Mouse (Mus musculus) intestine, postnatal 0 days (tissue): ENCODE measurements at regions not wholly inside any gene's neighbourhood (a gene's known extent, or its start where the extent isn't known, plus 50 kb on each side); places are given as distances from the start of the nearest gene placed in this dataset.

ENCODE experiments used
- ATAC-seq: fragments of 200-750 bp; cut with Nextera tagmentation; 2 replicates; pipeline ENCODE4 v1.8.0; 2017; ENCODE audit warnings: mild to moderate bottlenecking, moderate TSS enrichment, moderate library complexity
- H3K27ac ChIP-seq: fragments of 300-500 bp; sonication (generic); 2 replicates; pipeline ENCODE4 v1.5.1; 2014; ENCODE audit warnings: mild to moderate bottlenecking, low read depth, low read length, moderate library complexity
- H3K27me3 ChIP-seq: fragments of 300-500 bp; sonication (generic); replicated peaks from 2 replicates; pipeline ENCODE4 v1.6.1; 2014; ENCODE audit warnings: low read length, mixed read lengths; ENCODE audit not compliant: control insufficient read depth, insufficient read depth
- H3K36me3 ChIP-seq: fragments of 300-500 bp; sonication (generic); 2 replicates; pipeline ENCODE4 v1.6.1; 2014; ENCODE audit warnings: mild to moderate bottlenecking, moderate library complexity; ENCODE audit not compliant: control insufficient read depth, insufficient read depth
- H3K4me1 ChIP-seq: fragments of 300-500 bp; sonication (generic); replicated peaks from 2 replicates; pipeline ENCODE4 v1.6.1; 2014; ENCODE audit warnings: antibody characterized with exemption, low read length, mixed read lengths; ENCODE audit not compliant: control insufficient read depth, insufficient read depth
- H3K4me2 ChIP-seq: fragments of 300-500 bp; sonication (generic); replicated peaks from 2 replicates; pipeline ENCODE4 v1.6.1; 2014; ENCODE audit warnings: low read depth, mild to moderate bottlenecking, moderate library complexity
- H3K4me3 ChIP-seq: fragments of 300-500 bp; sonication (generic); 2 replicates; pipeline ENCODE4 v1.5.1; 2014; ENCODE audit warnings: low read depth, low read length
- H3K9ac ChIP-seq: fragments of 300-500 bp; sonication (generic); 2 replicates; pipeline ENCODE4 v1.6.1; 2014; ENCODE audit warnings: mild to moderate bottlenecking, low read depth, low read length
- H3K9me3 ChIP-seq: fragments of 300-500 bp; sonication (generic); 2 replicates; pipeline ENCODE4 v1.6.1; 2016; ENCODE audit warnings: mixed run types; ENCODE audit not compliant: control insufficient read depth
- CTCF ChIP-seq: sonication (generic); IDR thresholded peaks from 2 replicates; pipeline ENCODE4 v1.5.1; 2016; ENCODE audit warnings: low read depth, mild to moderate bottlenecking, control low read depth, antibody characterized with exemption, moderate library complexity
- WGBS: fragments of 180-500 bp; shearing (Covaris S2); extraction: QIAGEN DNeasy Blood & Tissue Kit; methylation state at CpG from one replicate; pipeline ENCODE4 v1.1.7; 2014; 5-methylcytosine and 5-hydroxymethylcytosine counted together

- no peaks in the 10 kb centered on the region for H3K36me3 ChIP-seq
- no peaks in the 10 kb centered on the region for H3K27me3 ChIP-seq
- H3K9ac ChIP-seq: no peak overlapping the region
- no peaks in the 10 kb centered on the region for H3K4me1 ChIP-seq
- H3K9me3 ChIP-seq: no peaks in the 10 kb centered on the region
- TF ChIP-seq CTCF: no peak
- no peak overlapping the region for H3K27ac ChIP-seq
- H3K4me2 ChIP-seq: no peak overlapping the region
- 44% methylated on average over 7 of the region's 7 CpGs for WGBS
- no peak overlapping the region for H3K4me3 ChIP-seq
- no peak for ATAC-seq
Measured at GRCm38 (mm10) chr3:139802716-139803710, 597.5 kb downstream of the Stpg2 start.

- ATAC-seq: no peak
- no peaks in the 10 kb centered on the region for H3K36me3 ChIP-seq
- no peak overlapping the region for H3K9ac ChIP-seq
- H3K4me3 ChIP-seq: no peak overlapping the region
- H3K4me1 ChIP-seq: no peaks in the 10 kb centered on the region
- no peak for TF ChIP-seq CTCF
- H3K27ac ChIP-seq: no peak overlapping the region
- H3K9me3 ChIP-seq: no peaks in the 10 kb centered on the region
- 72% methylated on average over 10 of the region's 10 CpGs for WGBS
- no peaks in the 10 kb centered on the region for H3K27me3 ChIP-seq
- H3K4me2 ChIP-seq: no peak overlapping the region
Measured at GRCm38 (mm10) chr3:139828014-139828413, 622.5 kb downstream of the Stpg2 start.

- Histone ChIP-seq H3K27me3 (no peaks in the 10 kb centered on the region), H3K36me3 (no peaks in the 10 kb centered on the region), H3K4me1 (no peaks in the 10 kb centered on the region), H3K4me3 (no peak overlapping the region), H3K4me2 (no peak overlapping the region), H3K9ac (no peak overlapping the region), H3K9me3 (no peaks in the 10 kb centered on the region), H3K27ac (no peak overlapping the region)
- no peak for TF ChIP-seq CTCF
- no peak for ATAC-seq
- WGBS: 51% methylated on average over 2 of the region's 2 CpGs
Measured at GRCm38 (mm10) chr3:139828581-139828980, 623.1 kb downstream of the Stpg2 start.

- no peak overlapping the region for H3K4me3 ChIP-seq
- 85% methylated on average over 5 of the region's 5 CpGs for WGBS
- no peak overlapping the region for H3K27ac ChIP-seq
- no peak for ATAC-seq
- H3K27me3 ChIP-seq: no peaks in the 10 kb centered on the region
- no peak overlapping the region for H3K4me2 ChIP-seq
- H3K9me3 ChIP-seq: no peaks in the 10 kb centered on the region
- H3K4me1 ChIP-seq: no peaks in the 10 kb centered on the region
- H3K9ac ChIP-seq: no peak overlapping the region
- no peaks in the 10 kb centered on the region for H3K36me3 ChIP-seq
- no peak for TF ChIP-seq CTCF
Measured at GRCm38 (mm10) chr3:139832599-139832998, 627.1 kb downstream of the Stpg2 start.

GRCm38 (mm10) chr3:139842015-139842414 lies 636.5 kb downstream of the Stpg2 start:
- H3K4me3 ChIP-seq: no peak overlapping the region
- WGBS: 87% methylated on average over 3 of the region's 3 CpGs
- no peaks in the 10 kb centered on the region for H3K9me3 ChIP-seq
- H3K4me1 ChIP-seq: no peaks in the 10 kb centered on the region
- no peak overlapping the region for H3K27ac ChIP-seq
- TF ChIP-seq CTCF: no peak
- ATAC-seq: no peak
- no peaks in the 10 kb centered on the region for H3K27me3 ChIP-seq
- no peak overlapping the region for H3K4me2 ChIP-seq
- no peak overlapping the region for H3K9ac ChIP-seq
- H3K36me3 ChIP-seq: no peaks in the 10 kb centered on the region

GRCm38 (mm10) chr3:139842988-139843605 lies 637.6 kb downstream of the Stpg2 start:
- H3K27ac ChIP-seq: no peak overlapping the region
- H3K4me1 ChIP-seq: no peaks in the 10 kb centered on the region
- ATAC-seq: no peak
- no peaks in the 10 kb centered on the region for H3K36me3 ChIP-seq
- H3K9ac ChIP-seq: no peak overlapping the region
- H3K4me3 ChIP-seq: no peak overlapping the region
- H3K9me3 ChIP-seq: no peaks in the 10 kb centered on the region
- no peak for TF ChIP-seq CTCF
- no peak overlapping the region for H3K4me2 ChIP-seq
- WGBS: 84% methylated on average over 5 of the region's 5 CpGs
- H3K27me3 ChIP-seq: no peaks in the 10 kb centered on the region
